Mouse (Mus musculus): ENCODE measurements at regions not wholly inside any gene's neighbourhood (a gene's known extent, or its start where the extent isn't known, plus 50 kb on each side); places are given as distances from the start of the nearest gene placed in this dataset.

- TF ChIP-seq ZNF384 (IDR thresholded peaks at IDR 0.05; ENCODE audit: low read depth, low read length) (no peak), HCFC1 (IDR thresholded peaks at IDR 0.05; ENCODE audit: low read depth, low read length) (no peak), POLR2AphosphoS5 (IDR thresholded peaks at IDR 0.05; ENCODE audit: borderline replicate concordance, low read depth, low read length) (no peak), POLR2A (IDR thresholded peaks at IDR 0.05; ENCODE audit: control insufficient read depth in 1 of 2, insufficient read depth in 1 of 2, low read depth in 1 of 2, low read length in 2 of 2, poor library complexity in 1 of 2) (no peak), CTCF (IDR thresholded peaks at IDR 0.05 in 2 of 3, conservative IDR thresholded peaks at IDR 0.05 in 1 of 3; ENCODE audit: control insufficient read depth in 1 of 3, insufficient read depth in 1 of 3, low read depth in 2 of 3, low read length in 3 of 3, poor library complexity in 1 of 3, severe bottlenecking in 1 of 3) (no peak), TAL1 (IDR thresholded peaks at IDR 0.05; ENCODE audit: low read length) (no peak)
These were observed 92.5 kb upstream of the Sox5 start for GRCm38 (mm10) chr6:144874251-144874650.
